Mouse (Mus musculus) ES-Bruce4 (cell line): ENCODE data around the gene Ptprq.

Experiments
- CTCF ChIP-seq: IDR thresholded peaks from one replicate; pipeline ENCODE4 v1.8.1; 2011; ENCODE audit warnings: low read depth, low read length
- EP300 ChIP-seq: IDR thresholded peaks from 2 replicates; pipeline ENCODE4 v1.6.1; 2011; ENCODE audit warnings: low read depth, low read length; ENCODE audit not compliant: insufficient read depth
- POLR2A ChIP-seq: IDR thresholded peaks from one replicate; pipeline ENCODE4 v1.8.1; 2011; ENCODE audit warnings: low read length; ENCODE audit not compliant: insufficient read depth

- TF ChIP-seq CTCF (no peak), EP300 (no peak), POLR2A (no peak)
Measured at GRCm38 (mm10) chr10:107659141-107659540, 60.7 kb downstream of the Ptprq start.
